Comparison of ENCODE assay signal across 8 mouse cellular contexts in genomic region chr15:98510438-98511385, GRCm38 (mm10). TPM values are rescaled to one million over a fixed set of nuclear protein-coding genes. Genes with fewer than 3 reads are reported as not detected.
A peak's percentile ranks its signal among the peaks of the same experiment; 100 is the strongest.
DNase-seq lines count a peak whose midpoint lies in the region; ATAC-seq and TF ChIP-seq lines count a peak whose summit lies in the region.

No protein-coding gene starts in this region.

- no peaks in the 10 kb centered on the region for H3K36me3 ChIP-seq in G1E (replicated peaks)
- H3K36me3 ChIP-seq in forebrain, embryonic 12.5 days (replicated peaks) = no peaks in the 10 kb centered on the region

- no peaks in the 10 kb centered on the region for H3K9me3 ChIP-seq in G1E (replicated peaks)
- H3K9me3 ChIP-seq in forebrain, embryonic 12.5 days = no peaks in the 10 kb centered on the region

- H3K9ac ChIP-seq in forebrain, embryonic 12.5 days = no peak overlapping the region

- H3K4me3 ChIP-seq in G1E (ENCODE audit: low read depth, low read length) = no peak overlapping the region; the same call in 1 of the 2 replicates
- H3K4me3 ChIP-seq in forebrain, embryonic 12.5 days (replicated peaks) = no peak overlapping the region

- intact Hi-C loops in heart, postnatal 10 days (cut with DNase I) = loop anchor here (2.0 kb wide), 3 partner anchors 56 to 106 kb away; no protein-coding TSS in a partner anchor

- no peak for ATAC-seq in G1E (ENCODE audit: extremely low read depth, insufficient number of reproducible peaks, low FRiP score, poor library complexity, severe bottlenecking)
- peak; percentile 57; the same call in 1 of the 2 replicates for ATAC-seq in forebrain, embryonic 12.5 days (ENCODE audit: low FRiP score)

- peak overlapping the region; percentile 44 for H3K4me2 ChIP-seq in forebrain, embryonic 12.5 days

- H3K27ac ChIP-seq in forebrain, embryonic 12.5 days = no peak overlapping the region

- peaks cover 43% of the 10 kb centered on the region for H3K4me1 ChIP-seq in G1E (ENCODE audit: insufficient read depth, low read depth, low read length)
- peaks cover 11% of the 10 kb centered on the region for H3K4me1 ChIP-seq in forebrain, embryonic 12.5 days

- peak; percentile 49 for DNase-seq in G1E (ENCODE audit: low spot score)
- peak; percentile 81 for DNase-seq in c-Kit-positive CD71-negative TER-119-negative erythroid progenitor cells, embryonic 14.5 days (ENCODE audit: low read depth)
- peak; percentile 81 to 91 for DNase-seq in heart, postnatal 10 days
- peak; percentile 64 for DNase-seq in layer of hippocampus, adult 9-11 months
- peak; percentile 86 for DNase-seq in lung, postnatal 10 days
- peak; percentile 66 for DNase-seq in ovary, postnatal 36 days (ENCODE audit: low spot score)
- peak; percentile 87 for DNase-seq in thymus, postnatal 25 days

- peaks cover 19% of the 10 kb centered on the region for H3K27me3 ChIP-seq in G1E (ENCODE audit: insufficient read depth, low read length)
- H3K27me3 ChIP-seq in forebrain, embryonic 12.5 days = no peaks in the 10 kb centered on the region

- TF ChIP-seq CTCF in G1E (IDR thresholded peaks at IDR 0.05; ENCODE audit: low read depth, low read length) = peak; percentile 67

- WGBS in forebrain, embryonic 12.5 days = 28% methylated on average over 25 of the region's 25 CpGs

RNA-seq across cellular contexts. Expression of gene Olfr279, which starts 18.5 kb away (rescaled TPM):
- not detected in 2 replicates for total RNA-seq in G1E (2014; fragmentation: Nextera tagmentation)
- total RNA-seq in G1E (2017) = 0.11 and 0.17 TPM in 2 replicates
- polyA plus RNA-seq in G1E (2012) = not detected in 2 replicates
- not detected in 2 replicates for polyA plus RNA-seq in forebrain, embryonic 12.5 days (2016; fragmentation: Nextera tagmentation; extraction: Ambion mirVana)
- total RNA-seq in heart, postnatal 10 days (2021) = not detected

RNA-seq across cellular contexts. Expression of gene Kansl2, which starts 23.4 kb away (rescaled TPM):
- total RNA-seq in G1E (2014; fragmentation: Nextera tagmentation) (26.9 and 39.8 TPM in 2 replicates), G1E (2017) (49.1 and 50.4 TPM in 2 replicates)
- 44.3 and 52.5 TPM in 2 replicates for polyA plus RNA-seq in G1E (2012)
- 178 and 183 TPM in 2 replicates for polyA plus RNA-seq in forebrain, embryonic 12.5 days (2016; fragmentation: Nextera tagmentation; extraction: Ambion mirVana)
- total RNA-seq in heart, postnatal 10 days (2021) = 10 to 100 TPM; 89.3 to 91.8 TPM

RNA-seq across cellular contexts. Expression of gene Lalba, which starts 28.2 kb away (rescaled TPM):
- total RNA-seq in G1E (2014; fragmentation: Nextera tagmentation) (not detected in 2 replicates), G1E (2017) (not detected in 2 replicates)
- polyA plus RNA-seq in G1E (2012) = not detected in 2 replicates
- polyA plus RNA-seq in forebrain, embryonic 12.5 days (2016; fragmentation: Nextera tagmentation; extraction: Ambion mirVana) = not detected in 2 replicates
- under 1 TPM in 1 of 2 experiments, not detected in 1; 0.47 TPM for total RNA-seq in heart, postnatal 10 days (2021)

RNA-seq across cellular contexts. Expression of gene OR5BS1P, which starts 41.0 kb away (rescaled TPM):
- total RNA-seq in G1E (2014; fragmentation: Nextera tagmentation) (not detected in 2 replicates), G1E (2017) (0.06 and 0.11 TPM in 2 replicates)
- not detected in 2 replicates for polyA plus RNA-seq in G1E (2012)
- not detected in 2 replicates for polyA plus RNA-seq in forebrain, embryonic 12.5 days (2016; fragmentation: Nextera tagmentation; extraction: Ambion mirVana)
- not detected for total RNA-seq in heart, postnatal 10 days (2021)

RNA-seq across cellular contexts. Expression of gene Olfr281, which starts 58.3 kb away (rescaled TPM):
- total RNA-seq in G1E (2014; fragmentation: Nextera tagmentation) (not detected in 2 replicates), G1E (2017) (0.11 and 0.17 TPM in 2 replicates)
- polyA plus RNA-seq in G1E (2012) = not detected in 2 replicates
- polyA plus RNA-seq in forebrain, embryonic 12.5 days (2016; fragmentation: Nextera tagmentation; extraction: Ambion mirVana) = 0.05 TPM in 1 of 2 replicates, not detected in the other
- total RNA-seq in heart, postnatal 10 days (2021) = not detected
